Mouse (Mus musculus) liver, postnatal 0 days (tissue): ENCODE data around the gene Macf1.

Experiments used
- CTCF ChIP-seq: sonication (generic); IDR thresholded peaks from 2 replicates; pipeline ENCODE4 v1.5.1; 2016; ENCODE audit warnings: antibody characterized with exemption, low read depth
- EP300 ChIP-seq: IDR thresholded peaks from 2 replicates; pipeline ENCODE4 v1.6.1; 2016; ENCODE audit warnings: antibody characterized with exemption, low read depth, mild to moderate bottlenecking

DNA sequence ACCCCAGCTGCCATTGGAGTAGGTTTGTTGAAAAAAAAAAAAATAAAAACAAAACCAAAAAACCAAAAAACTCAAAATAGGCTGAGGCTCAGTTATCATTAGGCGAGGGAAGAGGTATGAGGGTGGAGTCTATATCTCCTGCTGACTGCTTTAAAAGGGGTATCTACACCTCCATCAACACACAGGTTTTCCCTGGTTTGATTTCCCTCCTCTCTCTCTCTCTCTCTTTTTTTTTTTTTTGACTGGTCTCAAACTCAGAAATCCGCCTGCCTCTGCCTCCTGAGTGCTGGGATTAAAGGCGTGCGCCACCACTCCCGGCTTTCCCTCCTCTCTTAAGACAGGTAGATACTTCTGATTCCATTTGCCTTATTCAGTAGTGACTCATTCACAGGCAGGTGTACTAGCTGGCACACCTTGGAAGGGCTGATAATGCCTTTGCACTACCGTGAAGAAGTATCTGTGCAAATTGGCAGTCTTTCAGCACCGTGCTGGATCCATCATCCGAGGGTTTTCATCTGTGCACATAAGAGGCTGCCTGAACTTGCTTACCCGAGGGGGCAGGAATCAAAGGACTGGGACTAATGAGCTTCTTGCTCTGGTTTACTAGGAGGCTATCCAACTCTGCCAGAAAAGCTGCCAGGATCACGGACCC is 257.6 kb downstream of the Macf1 start:
- TF ChIP-seq EP300 (no peak), CTCF (no peak)
